Mouse (Mus musculus): ENCODE results near the gene Olfr209.
"Not testable (repeated sequence)": the region's sequence is repeated elsewhere in the genome, so short reads cannot be mapped to it uniquely, and the experiment has no call there.

Gene Olfr209

DNA sequence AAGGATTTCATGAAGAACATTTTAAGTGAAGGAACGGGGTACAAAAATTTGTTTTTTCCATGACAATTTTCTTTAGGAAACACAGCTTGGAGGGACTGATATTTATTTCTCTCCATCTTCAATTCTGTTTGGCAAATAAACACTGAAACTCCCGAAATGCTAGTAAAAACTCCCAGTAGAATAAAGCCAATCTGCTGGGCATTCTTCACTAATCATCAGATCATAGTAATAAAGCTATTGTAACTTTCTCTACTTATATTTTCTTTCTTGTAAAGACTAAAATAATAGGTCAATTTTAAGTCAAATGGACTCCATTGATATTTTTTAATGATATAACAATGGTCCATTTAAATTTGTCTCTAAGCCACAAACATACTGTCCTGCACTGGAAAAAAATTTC is at the start of gene Olfr209:
Gene Olfr209 (minus strand): TSS at position 101 of the 400 bp plus-strand sequence.
- in situ Hi-C loops (cut with MboI; ENCODE audit: unreplicated experiment in 2 of 2) = no loop called here

DNA sequence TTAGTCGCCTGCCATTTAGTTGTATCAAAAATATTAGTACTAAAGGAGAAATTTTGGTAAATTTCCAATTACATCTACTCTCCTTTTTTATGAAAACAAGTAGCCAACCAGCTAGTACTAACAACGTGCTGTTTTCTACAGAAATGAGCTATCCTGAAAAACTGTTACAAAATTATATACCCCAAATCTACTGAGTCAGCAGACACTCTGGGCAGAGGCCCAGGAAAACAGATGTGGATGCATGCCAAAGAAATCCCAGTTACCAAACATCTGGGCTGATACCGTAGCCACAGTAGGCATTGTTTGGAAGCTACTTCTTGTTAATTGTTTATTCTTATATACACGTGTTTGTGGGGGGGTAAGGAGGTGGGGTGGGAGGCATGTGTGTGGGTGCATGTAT is 49.7 kb upstream of the Olfr209 start:
- in situ Hi-C loops (cut with MboI; ENCODE audit: unreplicated experiment in 2 of 2) = loop anchor here in 1 of 2 experiments (10.0 kb wide), 1 partner anchor 1121 kb away; no protein-coding TSS in a partner anchor

DNA sequence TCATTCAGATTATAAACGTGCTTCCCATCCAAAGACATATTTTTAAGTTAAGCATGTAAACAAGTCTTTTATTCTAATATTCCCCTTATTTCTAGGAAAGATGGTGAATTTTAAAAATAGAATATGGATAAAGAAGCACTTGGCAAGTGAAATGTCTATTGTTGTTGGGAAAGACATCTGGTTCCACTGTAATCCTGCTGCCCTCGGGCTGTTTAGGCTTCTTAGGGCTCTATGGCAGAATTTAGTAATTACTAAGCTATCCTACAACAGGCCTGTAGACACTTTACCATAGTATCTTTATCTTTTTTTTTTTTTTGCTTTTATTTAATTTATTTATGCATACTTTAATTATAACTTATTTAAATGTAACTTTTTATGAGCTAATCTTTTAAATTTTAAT is 46.0 kb upstream of the Olfr209 start:
- in situ Hi-C loops (cut with MboI; ENCODE audit: unreplicated experiment in 2 of 2) = loop anchor here (10.0 kb wide), 5 partner anchors 745 to 1795 kb away; no protein-coding TSS in a partner anchor

DNA sequence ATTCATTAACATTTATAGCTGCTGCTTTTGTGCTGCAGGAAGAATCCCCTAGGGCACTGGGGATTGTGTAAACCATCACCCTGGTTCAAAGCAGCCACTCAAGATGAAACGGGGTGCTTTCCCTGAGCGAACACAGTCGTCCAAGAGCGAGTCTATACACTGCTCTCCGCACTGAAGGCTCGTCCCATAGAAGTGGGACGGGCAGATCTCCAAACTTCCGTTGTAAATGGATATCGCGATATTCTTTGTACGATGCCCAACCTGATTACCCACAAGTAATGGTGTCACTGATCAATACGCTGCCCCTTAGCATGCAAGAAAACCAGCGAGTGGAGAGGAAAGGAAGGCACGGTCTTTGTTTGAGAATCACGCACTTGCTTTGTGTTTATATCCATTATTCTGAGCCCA is 45.6 kb upstream of the Olfr209 start:
- in situ Hi-C loops (cut with MboI; ENCODE audit: unreplicated experiment in 2 of 2) = loop anchor here (10.0 kb wide), 4 partner anchors 745 to 1795 kb away; no protein-coding TSS in a partner anchor

DNA sequence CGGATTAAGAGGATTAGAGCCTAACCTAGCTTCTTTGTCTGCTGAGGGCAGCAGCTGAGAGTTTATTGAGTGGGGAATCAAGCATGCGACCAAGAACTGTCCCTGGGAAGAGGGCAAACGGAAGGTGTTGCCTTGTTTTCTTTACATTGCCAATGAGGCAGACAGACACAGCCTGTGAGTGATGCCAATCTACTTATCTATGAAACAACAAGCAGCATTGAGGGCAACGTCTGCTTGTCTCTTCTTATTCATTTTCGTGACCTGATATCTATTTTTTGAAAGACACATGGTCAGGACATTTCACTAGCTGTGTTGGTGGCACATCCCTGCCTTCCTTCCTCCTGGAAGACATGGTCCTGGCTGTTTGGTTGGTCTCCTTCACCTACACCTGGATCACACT is 43.2 kb upstream of the Olfr209 start, which contains the start of gene Gabrr3:
Gene Gabrr3 (plus strand): TSS at position 301 of the 400 bp plus-strand sequence.
- in situ Hi-C loops (cut with MboI; ENCODE audit: unreplicated experiment in 2 of 2) = loop anchor here (10.0 kb wide), 4 partner anchors 742 to 1792 kb away; no protein-coding TSS in a partner anchor

DNA sequence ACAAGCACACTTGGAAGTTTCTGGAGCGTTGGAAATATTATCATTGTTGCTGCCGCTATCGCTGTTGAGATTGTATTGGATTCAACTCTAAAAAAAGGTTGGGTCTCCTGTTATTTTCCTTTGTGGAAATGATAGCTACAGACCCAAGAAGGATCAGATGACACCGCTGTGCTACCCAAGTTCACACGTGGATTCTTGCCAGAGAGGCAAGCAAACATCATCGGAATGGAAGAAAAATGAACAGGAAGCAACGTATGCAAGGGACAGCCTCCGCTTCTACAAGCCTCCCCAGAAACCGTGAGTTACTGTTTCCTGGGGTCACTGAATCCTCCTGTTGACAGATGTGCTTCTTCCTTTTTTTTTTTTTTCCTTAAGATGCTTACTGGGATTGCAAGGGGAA is 41.0 kb upstream of the Olfr209 start:
- in situ Hi-C loops (cut with MboI; ENCODE audit: unreplicated experiment in 2 of 2) = loop anchor here (5.0 to 10.0 kb wide), 8 partner anchors 740 to 1790 kb away; no protein-coding TSS in a partner anchor

DNA sequence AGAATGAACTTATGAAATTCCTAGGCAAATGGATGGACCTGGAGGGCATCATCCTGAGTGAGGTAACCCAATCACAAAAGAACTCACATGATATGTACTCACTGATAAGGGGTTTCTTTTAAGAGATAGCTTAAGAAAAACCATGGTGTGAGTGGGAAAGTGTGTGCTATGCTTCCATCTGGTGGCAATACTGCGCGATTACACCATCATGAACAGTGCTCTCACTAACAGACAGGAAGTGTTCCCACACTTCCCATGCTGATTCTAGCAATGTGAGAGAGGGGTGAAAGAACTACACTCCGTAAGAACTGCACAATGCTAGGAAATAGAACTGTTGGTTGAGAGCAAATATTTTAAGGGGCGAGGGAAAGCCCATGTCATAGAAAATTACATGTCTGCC is 39.9 kb upstream of the Olfr209 start:
- in situ Hi-C loops (cut with MboI; ENCODE audit: unreplicated experiment in 2 of 2) = loop anchor here (5.0 to 10.0 kb wide), 8 partner anchors 739 to 1789 kb away; no protein-coding TSS in a partner anchor

DNA sequence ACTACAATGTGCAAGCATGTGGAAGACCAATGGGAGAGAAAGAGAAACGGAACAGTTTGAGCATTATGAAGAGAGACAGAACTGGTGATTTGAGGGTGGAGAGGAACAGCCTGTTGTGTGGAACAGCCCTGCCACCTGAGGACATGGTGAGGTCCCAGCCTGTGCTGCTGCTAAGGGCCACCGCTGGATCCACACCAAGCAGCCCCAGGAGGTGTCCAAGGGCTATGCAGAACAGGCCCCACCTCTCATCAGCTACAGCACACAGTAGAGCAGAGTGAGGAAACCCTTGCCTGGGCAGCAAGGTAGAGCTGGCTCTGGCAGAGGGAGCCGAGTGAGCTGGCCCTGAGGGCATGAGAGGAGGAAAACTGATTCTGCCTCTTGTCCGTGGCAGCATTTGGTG is 38.2 kb upstream of the Olfr209 start:
- in situ Hi-C loops (cut with MboI; ENCODE audit: unreplicated experiment in 2 of 2) = loop anchor here (5.0 to 10.0 kb wide), 8 partner anchors 737 to 1787 kb away; no protein-coding TSS in a partner anchor

DNA sequence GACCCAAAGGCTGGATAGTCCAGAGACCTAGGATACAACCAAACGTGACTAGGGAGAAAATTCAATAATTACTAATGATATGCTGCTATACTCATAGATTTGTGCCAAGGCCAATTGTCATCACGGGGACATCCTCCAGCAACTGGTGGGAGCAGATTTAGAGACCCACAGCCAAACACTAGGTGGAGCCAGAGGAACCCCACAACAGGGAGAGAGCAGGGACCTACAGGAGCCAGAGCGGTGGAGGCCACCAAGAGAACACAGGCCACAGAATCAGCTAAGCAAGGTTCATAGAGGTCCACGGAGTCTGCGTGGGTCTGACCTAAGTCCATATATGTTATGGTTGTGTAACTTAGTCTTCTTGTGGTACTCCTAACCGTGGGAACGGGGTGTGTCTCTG is 37.3 kb upstream of the Olfr209 start:
- in situ Hi-C loops (cut with MboI; ENCODE audit: unreplicated experiment in 2 of 2) = loop anchor here (5.0 to 10.0 kb wide), 8 partner anchors 736 to 1786 kb away; no protein-coding TSS in a partner anchor

DNA sequence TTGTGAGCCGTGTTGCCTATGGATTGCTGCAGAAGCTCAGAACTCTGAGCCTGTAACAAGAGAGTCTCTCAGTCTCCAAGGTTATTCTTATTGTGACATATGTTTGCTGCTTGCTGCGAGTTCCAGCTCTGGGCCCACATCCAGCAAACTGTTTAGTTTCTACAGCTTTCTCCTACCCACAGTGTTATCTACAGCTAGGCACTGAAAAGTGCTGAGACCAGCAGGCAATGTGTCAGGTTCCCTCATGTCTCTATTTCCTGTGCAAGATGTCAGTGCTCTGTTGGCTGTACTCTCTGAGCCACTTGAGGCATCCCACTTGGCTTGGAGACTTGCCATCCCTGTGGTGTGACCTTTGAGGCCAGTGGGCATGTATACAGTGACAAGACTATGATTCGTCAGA is 29.5 kb upstream of the Olfr209 start:
- in situ Hi-C loops (cut with MboI; ENCODE audit: unreplicated experiment in 2 of 2) = loop anchor here in 1 of 2 experiments (25.0 kb wide), 1 partner anchor 631 kb away; the partner anchor contains the start of gene Olfr172

DNA sequence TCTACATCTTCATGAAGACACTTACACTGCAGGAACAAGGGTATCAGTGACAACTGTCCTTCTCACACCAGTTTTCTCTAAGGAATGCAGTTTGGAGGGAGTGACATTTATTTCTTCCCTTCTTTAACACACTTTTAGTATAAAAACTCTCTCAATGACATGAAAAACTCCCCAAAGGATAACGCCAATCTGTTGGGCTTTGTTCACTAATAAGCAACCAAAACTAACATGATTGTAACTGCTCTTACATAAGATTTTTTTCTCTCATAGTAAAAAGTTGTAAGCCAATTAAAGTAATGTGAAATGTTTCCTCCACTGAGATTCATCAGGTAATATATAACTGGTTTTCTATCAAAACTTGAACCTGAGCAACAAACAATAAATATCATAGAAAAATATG is 14.6 kb downstream of the Olfr209 start, which contains the start of gene Olfr206:
Gene Olfr206 (minus strand): TSS at position 101 of the 400 bp plus-strand sequence.
- in situ Hi-C loops (cut with MboI; ENCODE audit: unreplicated experiment in 2 of 2) = no loop called here

DNA sequence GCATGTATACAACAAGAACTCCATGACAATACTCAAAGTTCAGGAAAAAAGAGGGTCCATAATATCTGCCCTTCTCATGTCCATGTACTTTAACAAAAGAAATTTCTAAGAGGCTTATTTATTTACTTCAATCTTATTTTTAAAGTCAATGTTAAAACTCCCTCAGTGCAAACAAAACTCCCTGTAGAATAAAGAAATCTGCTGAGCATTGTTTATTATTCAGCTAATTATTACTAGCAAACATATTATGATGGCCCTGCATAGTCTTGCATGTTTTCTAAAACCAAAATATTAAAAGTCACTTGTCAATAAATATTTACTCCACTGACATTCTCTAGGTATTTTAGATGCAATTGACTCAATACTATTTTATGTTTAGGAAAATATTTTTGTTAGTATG is 32.8 kb downstream of the Olfr209 start, which contains the start of gene Olfr205:
Gene Olfr205 (minus strand): TSS at position 101 of the 400 bp plus-strand sequence.
- in situ Hi-C loops (cut with MboI; ENCODE audit: unreplicated experiment in 2 of 2) = no loop called here

DNA sequence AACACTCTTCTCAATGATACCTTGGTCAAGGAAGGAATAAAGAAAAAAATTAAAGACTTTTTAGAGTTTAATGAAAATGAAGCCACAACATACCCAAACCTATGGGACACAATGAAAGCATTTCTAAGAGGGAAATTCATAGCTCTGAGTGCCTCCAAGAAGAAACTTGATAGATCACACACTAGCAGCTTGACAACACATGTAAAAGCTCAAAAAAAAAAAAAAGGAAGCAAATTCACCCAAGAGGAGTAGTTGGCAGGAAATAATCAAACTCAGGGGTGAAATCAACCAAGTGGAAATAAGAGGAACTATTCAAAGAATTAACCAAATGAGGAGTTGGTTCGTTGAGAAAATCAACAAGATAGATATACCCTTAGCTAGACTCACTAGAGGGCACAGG is 40.5 kb downstream of the Olfr209 start:
- in situ Hi-C loops (cut with MboI; ENCODE audit: unreplicated experiment in 2 of 2) = not testable (repeated sequence)

DNA sequence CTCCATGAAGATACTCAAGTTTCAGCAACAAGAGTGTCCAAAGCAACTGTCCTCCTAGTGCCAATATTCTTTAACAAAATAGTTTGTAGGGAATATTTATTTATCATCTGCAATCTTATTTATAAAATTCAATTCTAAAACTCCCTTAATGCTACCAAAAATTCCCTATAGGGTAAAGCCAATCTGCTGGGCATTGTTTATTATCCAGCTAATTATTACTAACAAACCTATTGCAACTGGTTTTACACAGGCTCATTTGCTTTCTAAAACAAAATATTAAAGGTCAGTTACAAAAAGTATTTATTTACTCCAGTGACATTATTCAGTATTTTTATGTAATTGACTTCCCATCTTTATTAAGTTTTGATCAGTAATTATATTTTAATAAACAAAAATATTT is 45.6 kb downstream of the Olfr209 start, which contains the start of gene Olfr204:
Gene Olfr204 (minus strand): TSS at position 101 of the 400 bp plus-strand sequence.
- in situ Hi-C loops (cut with MboI; ENCODE audit: unreplicated experiment in 2 of 2) = no loop called here
